Mouse (Mus musculus): ENCODE measurements around the gene Shc2.

- TF ChIP-seq POLR2A (IDR thresholded peaks at IDR 0.05; ENCODE audit: control insufficient read depth in 1 of 2, insufficient read depth in 1 of 2, low read depth in 1 of 2, low read length in 2 of 2, poor library complexity in 1 of 2) (no peak), RCOR1 (IDR thresholded peaks at IDR 0.05; ENCODE audit: low read depth, low read length) (no peak), CTCF (IDR thresholded peaks at IDR 0.05 in 2 of 3, conservative IDR thresholded peaks at IDR 0.05 in 1 of 3; ENCODE audit: control insufficient read depth in 1 of 3, insufficient read depth in 1 of 3, low read depth in 2 of 3, low read length in 3 of 3, poor library complexity in 1 of 3, severe bottlenecking in 1 of 3) (no peak), SIN3A (IDR thresholded peaks at IDR 0.05; ENCODE audit: low read length) (no peak), TBP (IDR thresholded peaks at IDR 0.05; ENCODE audit: low read depth, low read length) (no peak), USF1 (IDR thresholded peaks at IDR 0.05; ENCODE audit: low read depth, low read length) (no peak)
These were observed 30.4 kb upstream of the Shc2 start for GRCm38 (mm10) chr10:79668076-79668475.
